Mouse (Mus musculus): ENCODE measurements around the gene Rad23a.

DNA sequence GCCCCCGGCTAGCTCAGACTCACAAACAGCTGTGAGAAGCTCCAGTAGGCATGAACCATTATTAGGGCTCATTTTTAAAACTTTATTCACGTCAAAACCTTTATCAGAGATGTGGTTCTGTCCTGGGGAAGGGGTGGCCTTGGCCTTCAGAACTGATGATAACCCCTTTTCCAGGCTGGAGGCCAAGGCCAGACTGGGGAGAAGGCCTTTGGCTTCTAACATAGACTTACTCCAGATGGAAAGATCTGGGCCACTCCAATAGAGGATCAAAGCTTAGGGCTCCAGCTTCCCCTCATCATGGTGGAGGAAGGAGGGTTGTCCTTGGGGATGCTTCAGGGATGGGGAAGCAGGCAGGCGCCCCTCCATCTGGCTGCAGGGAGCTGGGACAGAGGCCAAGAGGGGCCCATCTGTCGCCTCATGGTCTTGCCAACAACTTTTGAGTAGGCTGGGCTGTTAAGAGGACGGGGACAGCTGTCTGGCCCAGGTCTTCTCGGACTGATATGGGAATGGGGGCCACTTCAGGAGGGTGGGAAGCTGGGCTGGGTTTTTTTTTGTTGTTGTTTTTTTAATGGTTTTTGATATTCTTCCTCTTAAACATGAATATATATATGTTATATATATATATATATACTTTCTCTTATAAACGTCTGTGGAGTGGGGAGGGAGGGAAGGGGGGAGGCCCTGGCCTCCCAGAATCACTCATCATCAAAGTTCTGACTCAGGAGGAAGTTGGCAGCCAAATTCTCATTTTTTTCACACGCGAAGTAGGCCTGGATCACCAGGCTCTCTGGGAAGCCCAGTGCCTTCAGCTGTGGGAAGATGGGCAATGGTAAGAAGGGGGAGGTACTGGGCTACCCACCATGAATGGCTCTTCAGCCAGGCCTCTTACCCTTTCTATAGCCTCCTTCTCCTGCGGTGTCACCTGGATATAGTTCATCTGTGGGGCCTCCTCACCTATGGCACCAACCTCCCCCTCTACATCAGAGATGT lies 5.3 kb downstream of the Rad23a start:
- TF ChIP-seq MAFK (IDR thresholded peaks at IDR 0.05; ENCODE audit: insufficient read depth, low read depth, low read length) (no peak), ZNF384 (IDR thresholded peaks at IDR 0.05; ENCODE audit: low read depth, low read length) (no peak), HCFC1 (IDR thresholded peaks at IDR 0.05; ENCODE audit: borderline replicate concordance, insufficient read depth, low read length) (no peak), CHD2 (IDR thresholded peaks at IDR 0.05; ENCODE audit: low read depth, low read length) (no peak), ZC3H11A (IDR thresholded peaks at IDR 0.05; ENCODE audit: borderline replicate concordance, low read depth, low read length) (no peak)

All from ES-E14 (cell line).